Mouse (Mus musculus): ENCODE data around the gene Best1.

DNA sequence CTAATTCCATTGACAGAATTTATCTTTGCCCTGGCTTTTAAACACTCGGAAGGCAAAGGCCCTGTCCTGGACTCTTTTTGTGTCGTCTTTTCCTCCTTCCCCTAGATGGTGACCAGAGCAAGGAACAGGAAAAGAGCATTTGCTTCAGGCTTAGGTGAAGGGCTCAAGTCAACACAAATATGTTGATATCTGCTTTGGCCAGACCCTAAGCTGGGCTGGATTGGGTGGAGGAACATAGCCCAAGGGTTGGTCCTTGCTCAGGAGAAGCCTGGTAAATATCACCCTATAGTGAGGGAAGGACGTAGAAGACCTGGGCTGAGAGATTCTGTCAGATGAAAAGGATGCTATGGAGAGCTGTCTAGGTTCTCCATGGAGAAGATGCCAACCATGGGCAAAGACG, 14.7 kb upstream of the Best1 start:
- no peak for TF ChIP-seq POLR2A (IDR thresholded peaks at IDR 0.05; ENCODE audit: low read depth, low read length)
- TF ChIP-seq CTCF (conservative IDR thresholded peaks at IDR 0.05; ENCODE audit: insufficient read depth, insufficient read length, low read depth, low read length) = no peak

Measured in kidney, adult 2 months (tissue).